Mouse (Mus musculus) kidney, embryonic 16.5 days (tissue): Measurements from ENCODE around the gene Frmpd2. TPM values are rescaled to one million over a fixed set of nuclear protein-coding genes. Genes with fewer than 3 reads are reported as not detected.

Source experiments
- ATAC-seq: fragments of 200-750 bp; cut with Nextera tagmentation; 2 replicates; pipeline ENCODE4 v1.8.0; 2017; ENCODE audit warnings: moderate TSS enrichment; ENCODE audit not compliant: low FRiP score, low TSS enrichment
- H3K27ac ChIP-seq: fragments of 300-500 bp; sonication (generic); 2 replicates; pipeline ENCODE4 v1.5.1; 2014; ENCODE audit warnings: low read length
- H3K27me3 ChIP-seq: fragments of 300-500 bp; sonication (generic); 2 replicates; pipeline ENCODE4 v1.6.1; 2014; ENCODE audit warnings: low read length, control low read depth, mixed read lengths; ENCODE audit not compliant: insufficient read depth
- H3K36me3 ChIP-seq: fragments of 300-500 bp; sonication (generic); 2 replicates; pipeline ENCODE4 v1.6.1; 2014; ENCODE audit warnings: low read length, control low read depth, mixed read lengths; ENCODE audit not compliant: insufficient read depth
- H3K4me1 ChIP-seq: fragments of 300-500 bp; sonication (generic); 2 replicates; pipeline ENCODE4 v1.6.1; 2014; ENCODE audit warnings: low read length, control low read depth, mixed read lengths; ENCODE audit not compliant: insufficient read depth
- H3K4me2 ChIP-seq: fragments of 300-500 bp; sonication (generic); replicated peaks from 2 replicates; pipeline ENCODE4 v1.6.1; 2014; ENCODE audit warnings: low read depth, low read length
- H3K4me3 ChIP-seq: fragments of 300-500 bp; sonication (generic); 2 replicates; pipeline ENCODE4 v1.5.1; 2014; ENCODE audit warnings: mild to moderate bottlenecking, low read length
- H3K9ac ChIP-seq: fragments of 300-500 bp; sonication (generic); replicated peaks from 2 replicates; pipeline ENCODE4 v1.6.1; 2014; ENCODE audit warnings: low read length
- H3K9me3 ChIP-seq: fragments of 300-500 bp; sonication (generic); 2 replicates; pipeline ENCODE4 v1.6.1; 2016; ENCODE audit warnings: low read length, control low read depth
- WGBS: fragments of 180-500 bp; shearing (Covaris S2); extraction: QIAGEN DNeasy Blood & Tissue Kit; methylation state at CpG from one replicate; pipeline ENCODE4 v1.1.7; 2014; 5-methylcytosine and 5-hydroxymethylcytosine counted together
- polyA plus RNA-seq: library from polyadenylated mRNA; unstranded; fragments of >200 nt; fragmentation: Nextera tagmentation; extraction: Ambion mirVana; gene quantifications from 2 replicates; pipeline ENCODE4 v1.2.1, GENCODE M21; 2015

Gene Frmpd2
- polyA plus RNA-seq, 1 experiment from 2014 or later = 0.02 TPM

GRCm38 (mm10) chr14:33531331-33531912, 59.9 kb downstream of the Frmpd2 start:
- Histone ChIP-seq H3K9me3 (no peaks in the 10 kb centered on the region), H3K36me3 (no peaks in the 10 kb centered on the region), H3K9ac (no peak overlapping the region), H3K4me2 (no peak overlapping the region), H3K27me3 (no peaks in the 10 kb centered on the region), H3K4me3 (no peak overlapping the region), H3K4me1 (no peaks in the 10 kb centered on the region), H3K27ac (no peak overlapping the region)
- 91% methylated on average over 8 of the region's 8 CpGs for WGBS
- ATAC-seq = no peak

GRCm38 (mm10) chr14:33532792-33533191, 61.3 kb downstream of the Frmpd2 start:
- Histone ChIP-seq H3K36me3 (no peaks in the 10 kb centered on the region), H3K27me3 (no peaks in the 10 kb centered on the region), H3K9ac (no peak overlapping the region), H3K27ac (no peak overlapping the region), H3K9me3 (peaks cover 5% of the 10 kb centered on the region; the same call in 1 of the 2 replicates), H3K4me1 (no peaks in the 10 kb centered on the region), H3K4me3 (no peak overlapping the region), H3K4me2 (no peak overlapping the region)
- ATAC-seq = no peak
- 87% methylated on average over 5 of the region's 5 CpGs for WGBS

- no peaks in the 10 kb centered on the region for H3K4me1 ChIP-seq
- peaks cover 5% of the 10 kb centered on the region; the same call in 1 of the 2 replicates for H3K9me3 ChIP-seq
- no peak overlapping the region for H3K4me3 ChIP-seq
- no peak overlapping the region for H3K27ac ChIP-seq
- H3K4me2 ChIP-seq = no peak overlapping the region
- 47% methylated on average over 1 of the region's 1 CpGs for WGBS
- no peaks in the 10 kb centered on the region for H3K27me3 ChIP-seq
- H3K36me3 ChIP-seq = no peaks in the 10 kb centered on the region
- no peak overlapping the region for H3K9ac ChIP-seq
- ATAC-seq = no peak
Observed at GRCm38 (mm10) chr14:33533516-33533915, 62.0 kb downstream of the Frmpd2 start.

- no peaks in the 10 kb centered on the region for H3K27me3 ChIP-seq
- H3K4me3 ChIP-seq = no peak overlapping the region
- 71% methylated on average over 6 of the region's 6 CpGs for WGBS
- H3K9me3 ChIP-seq = peaks cover 5% of the 10 kb centered on the region; the same call in 1 of the 2 replicates
- H3K4me1 ChIP-seq = no peaks in the 10 kb centered on the region
- no peak overlapping the region for H3K9ac ChIP-seq
- no peaks in the 10 kb centered on the region for H3K36me3 ChIP-seq
- H3K27ac ChIP-seq = no peak overlapping the region
- H3K4me2 ChIP-seq = no peak overlapping the region
- ATAC-seq = no peak
Observed at GRCm38 (mm10) chr14:33535317-33535716, 63.8 kb downstream of the Frmpd2 start.

GRCm38 (mm10) chr14:33539559-33540167, 68.2 kb downstream of the Frmpd2 start:
- H3K4me3 ChIP-seq = no peak overlapping the region
- no peaks in the 10 kb centered on the region for H3K36me3 ChIP-seq
- ATAC-seq = no peak
- H3K4me1 ChIP-seq = no peaks in the 10 kb centered on the region
- WGBS = 60% methylated on average over 7 of the region's 7 CpGs
- peaks cover 5% of the 10 kb centered on the region; the same call in 1 of the 2 replicates for H3K9me3 ChIP-seq
- H3K27ac ChIP-seq = no peak overlapping the region
- H3K4me2 ChIP-seq = no peak overlapping the region
- no peak overlapping the region for H3K9ac ChIP-seq
- no peaks in the 10 kb centered on the region for H3K27me3 ChIP-seq

- H3K9ac ChIP-seq = no peak overlapping the region
- H3K27me3 ChIP-seq = no peaks in the 10 kb centered on the region
- H3K27ac ChIP-seq = no peak overlapping the region
- no peak for ATAC-seq
- H3K9me3 ChIP-seq = no peaks in the 10 kb centered on the region
- H3K36me3 ChIP-seq = no peaks in the 10 kb centered on the region
- 77% methylated on average over 8 of the region's 8 CpGs for WGBS
- H3K4me1 ChIP-seq = no peaks in the 10 kb centered on the region
- no peak overlapping the region for H3K4me2 ChIP-seq
- no peak overlapping the region for H3K4me3 ChIP-seq
Observed at GRCm38 (mm10) chr14:33545565-33546143, 74.2 kb downstream of the Frmpd2 start.

- no peak for ATAC-seq
- Histone ChIP-seq H3K27me3 (no peaks in the 10 kb centered on the region), H3K9me3 (no peaks in the 10 kb centered on the region), H3K27ac (no peak overlapping the region), H3K4me2 (no peak overlapping the region), H3K4me3 (no peak overlapping the region), H3K9ac (no peak overlapping the region), H3K4me1 (no peaks in the 10 kb centered on the region), H3K36me3 (no peaks in the 10 kb centered on the region)
- WGBS = 67% methylated on average over 3 of the region's 3 CpGs
Observed at GRCm38 (mm10) chr14:33548650-33549049, 77.2 kb downstream of the Frmpd2 start.

GRCm38 (mm10) chr14:33549856-33550255, 78.4 kb downstream of the Frmpd2 start:
- no peak for ATAC-seq
- whole genome bisulfite sequencing = 63% methylated on average over 6 of the region's 6 CpGs

GRCm38 (mm10) chr14:33570737-33571136, 99.2 kb downstream of the Frmpd2 start:
- Histone ChIP-seq H3K9ac (no peak overlapping the region), H3K27ac (no peak overlapping the region), H3K4me2 (no peak overlapping the region), H3K4me3 (no peak overlapping the region), H3K27me3 (no peaks in the 10 kb centered on the region), H3K9me3 (no peaks in the 10 kb centered on the region), H3K4me1 (no peaks in the 10 kb centered on the region), H3K36me3 (no peaks in the 10 kb centered on the region)
- 45% methylated on average over 6 of the region's 6 CpGs for WGBS
- no peak for ATAC-seq

More at GRCm38 (mm10) chr14:33549856-33550255, 78.4 kb downstream of the Frmpd2 start:
- no peak overlapping the region for H3K4me2 ChIP-seq
- H3K36me3 ChIP-seq = no peaks in the 10 kb centered on the region
- H3K9me3 ChIP-seq = no peaks in the 10 kb centered on the region
- no peaks in the 10 kb centered on the region for H3K27me3 ChIP-seq
- H3K4me1 ChIP-seq = no peaks in the 10 kb centered on the region
- no peak overlapping the region for H3K27ac ChIP-seq
- H3K9ac ChIP-seq = no peak overlapping the region
- H3K4me3 ChIP-seq = no peak overlapping the region

- no peaks in the 10 kb centered on the region for H3K9me3 ChIP-seq
- 67% methylated on average over 3 of the region's 3 CpGs for WGBS
- no peaks in the 10 kb centered on the region for H3K27me3 ChIP-seq
- ATAC-seq = no peak
- no peak overlapping the region for H3K9ac ChIP-seq
- H3K36me3 ChIP-seq = no peaks in the 10 kb centered on the region
- no peak overlapping the region for H3K4me2 ChIP-seq
- no peak overlapping the region for H3K4me3 ChIP-seq
- H3K27ac ChIP-seq = no peak overlapping the region
- H3K4me1 ChIP-seq = no peaks in the 10 kb centered on the region
Observed at GRCm38 (mm10) chr14:33573643-33574042, 102.1 kb downstream of the Frmpd2 start.
